Mouse (Mus musculus): ENCODE data around the gene Fmnl3. TPM values are rescaled to one million over a fixed set of nuclear protein-coding genes. Genes with fewer than 3 reads are reported as not detected.

The Fmnl3 gene
- polyA plus RNA-seq, 1 experiment, result 0.01 TPM

DNA sequence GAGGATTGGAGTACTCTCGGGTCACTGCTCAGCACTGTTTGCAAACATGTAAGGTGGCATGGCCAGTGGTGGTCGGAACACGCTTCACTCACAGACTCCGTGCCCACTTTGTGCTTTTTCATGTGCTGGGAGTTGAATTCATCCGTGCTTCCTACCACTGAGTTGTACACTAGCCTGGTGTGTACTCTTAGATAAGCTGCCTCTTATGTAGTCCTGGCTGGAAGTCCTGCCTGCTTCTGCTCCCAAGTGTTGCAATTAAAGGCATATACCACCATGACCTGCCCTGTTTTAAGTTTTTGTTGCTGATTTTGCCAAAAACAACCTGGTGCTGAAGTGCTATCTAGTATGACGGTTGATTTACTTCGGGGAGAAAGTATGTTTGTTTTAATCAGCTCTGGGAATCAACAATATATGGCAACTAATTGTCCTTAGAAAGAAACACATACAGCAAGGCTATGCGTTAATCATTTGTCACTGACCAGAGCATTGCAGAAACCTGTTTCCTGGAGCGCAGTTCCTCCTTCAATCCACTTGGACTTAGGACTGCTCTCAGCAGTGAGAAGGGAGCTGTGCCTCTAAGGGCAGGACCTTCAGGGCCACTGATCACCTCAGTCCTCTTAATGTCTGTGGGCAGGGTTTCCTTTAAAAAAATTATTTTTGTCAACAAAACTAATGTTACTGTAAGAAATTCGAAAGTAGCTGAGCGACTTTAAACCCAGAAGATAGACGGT is 33.0 kb upstream of the Fmnl3 start:
- H3K27me3 ChIP-seq (ENCODE audit: control insufficient read depth), result no peaks in the 10 kb centered on the region

DNA sequence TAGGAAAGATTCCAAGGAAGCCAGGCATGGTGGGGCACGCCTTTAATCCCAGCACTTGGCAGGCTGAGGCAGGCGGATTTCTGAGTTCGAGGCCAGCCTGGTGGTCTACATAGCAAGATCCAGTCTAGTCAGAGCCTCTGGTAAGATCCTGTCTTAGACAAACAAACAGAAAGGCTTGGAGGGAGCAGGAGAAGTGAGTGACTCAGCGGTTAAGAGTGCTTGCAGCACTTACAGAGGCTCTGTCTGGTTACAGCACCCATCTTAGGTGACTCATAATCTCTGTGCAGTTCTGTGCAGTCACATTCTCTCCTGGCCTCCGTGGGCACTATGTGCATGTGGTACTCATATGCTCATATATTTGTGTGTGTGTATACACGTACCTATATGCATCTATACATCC is 30.3 kb upstream of the Fmnl3 start:
- H3K9me3 ChIP-seq (ENCODE audit: control insufficient read depth, low read length), result no peaks in the 10 kb centered on the region
- TF ChIP-seq GATA1 (IDR thresholded peaks at IDR 0.05; ENCODE audit: low read length) (no peak), TAL1 (IDR thresholded peaks at IDR 0.05; ENCODE audit: low read length) (no peak)
- H3K27me3 ChIP-seq (ENCODE audit: control insufficient read depth), result no peaks in the 10 kb centered on the region
- peaks cover 77% of the 10 kb centered on the region for H3K36me3 ChIP-seq (ENCODE audit: control insufficient read depth)
- H3K4me1 ChIP-seq (ENCODE audit: control insufficient read depth), result peaks cover 37% of the 10 kb centered on the region
- no peak overlapping the region for H3K4me3 ChIP-seq (replicated peaks)

More for the DNA sequence above, 33.0 kb upstream of the Fmnl3 start:
- Histone ChIP-seq H3K36me3 (ENCODE audit: control insufficient read depth) (peaks cover 96% of the 10 kb centered on the region), H3K4me3 (replicated peaks) (no peak overlapping the region), H3K9me3 (ENCODE audit: control insufficient read depth, low read length) (no peaks in the 10 kb centered on the region), H3K4me1 (ENCODE audit: control insufficient read depth) (peaks cover 16% of the 10 kb centered on the region)
- TF ChIP-seq TAL1 (IDR thresholded peaks at IDR 0.05; ENCODE audit: low read length) (no peak), GATA1 (IDR thresholded peaks at IDR 0.05; ENCODE audit: low read length) (no peak)

DNA sequence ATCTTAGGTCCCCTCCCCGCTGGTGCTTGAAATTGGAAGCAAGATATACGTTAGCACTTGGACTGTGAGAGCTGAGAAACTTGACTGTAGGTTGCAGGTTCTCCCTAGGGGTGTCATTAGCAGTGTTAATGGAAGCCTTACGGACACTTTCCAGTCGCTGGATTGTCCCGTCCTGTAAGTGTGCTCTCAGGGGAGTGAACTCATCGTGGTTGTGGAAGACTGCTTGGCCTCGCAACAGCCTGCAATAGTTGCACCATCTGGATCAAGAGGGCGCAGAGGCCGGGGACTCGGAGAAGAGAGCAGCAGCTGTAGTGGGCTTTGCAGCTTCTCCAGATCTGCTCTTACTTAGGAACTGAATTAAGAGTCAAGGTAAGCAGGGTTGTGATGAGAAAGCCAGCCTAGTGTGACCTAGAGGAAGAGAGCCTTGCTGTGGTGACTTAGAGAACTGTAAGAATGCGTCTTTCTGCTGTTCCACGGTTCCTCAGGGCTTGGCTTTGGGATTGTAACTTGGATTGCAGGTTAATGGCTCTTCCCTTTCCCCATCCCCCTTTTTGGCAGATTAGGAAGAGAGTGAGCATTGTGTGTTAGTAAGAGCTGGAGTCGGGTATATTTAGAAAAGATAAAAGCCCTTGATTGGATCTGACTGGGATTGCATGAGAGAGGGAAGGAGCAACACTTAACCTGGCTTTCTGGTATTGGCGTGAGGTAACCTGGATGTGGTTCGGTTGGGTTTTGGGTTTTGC is 29.4 kb upstream of the Fmnl3 start:
- Histone ChIP-seq H3K36me3 (ENCODE audit: control insufficient read depth) (peaks cover 73% of the 10 kb centered on the region), H3K9me3 (ENCODE audit: control insufficient read depth, low read length) (no peaks in the 10 kb centered on the region), H3K27me3 (ENCODE audit: control insufficient read depth) (no peaks in the 10 kb centered on the region), H3K4me3 (replicated peaks) (no peak overlapping the region), H3K4me1 (ENCODE audit: control insufficient read depth) (peaks cover 47% of the 10 kb centered on the region)
- TF ChIP-seq TAL1 (IDR thresholded peaks at IDR 0.05; ENCODE audit: low read length) (no peak), GATA1 (IDR thresholded peaks at IDR 0.05; ENCODE audit: low read length) (no peak)

DNA sequence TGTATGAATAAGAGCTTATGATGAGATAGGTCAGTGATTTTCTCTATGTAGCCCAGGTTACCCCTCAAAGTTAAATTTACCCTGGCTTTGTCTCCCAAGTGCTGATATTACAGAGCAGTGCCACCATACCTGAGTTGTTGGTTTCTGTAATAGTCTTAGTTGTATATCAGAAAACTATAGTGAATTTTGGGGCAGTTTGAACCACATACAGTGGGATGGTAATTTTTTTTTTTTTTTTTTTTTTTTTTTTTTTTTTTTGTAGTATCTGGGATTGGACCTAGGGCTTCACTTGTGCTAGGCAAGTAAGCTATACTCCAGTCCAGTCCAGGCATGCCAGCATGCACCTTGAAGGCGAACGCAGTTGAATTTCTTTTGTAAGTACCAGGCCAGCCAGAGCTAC is 27.3 kb upstream of the Fmnl3 start:
- peaks cover 55% of the 10 kb centered on the region for H3K4me1 ChIP-seq (ENCODE audit: control insufficient read depth)
- H3K9me3 ChIP-seq (ENCODE audit: control insufficient read depth, low read length), result no peaks in the 10 kb centered on the region
- H3K27me3 ChIP-seq (ENCODE audit: control insufficient read depth), result no peaks in the 10 kb centered on the region
- no peak overlapping the region for H3K4me3 ChIP-seq (replicated peaks)
- peaks cover 52% of the 10 kb centered on the region for H3K36me3 ChIP-seq (ENCODE audit: control insufficient read depth)
- no peak for TF ChIP-seq GATA1 (IDR thresholded peaks at IDR 0.05; ENCODE audit: low read length)
- no peak for TF ChIP-seq TAL1 (IDR thresholded peaks at IDR 0.05; ENCODE audit: low read length)

DNA sequence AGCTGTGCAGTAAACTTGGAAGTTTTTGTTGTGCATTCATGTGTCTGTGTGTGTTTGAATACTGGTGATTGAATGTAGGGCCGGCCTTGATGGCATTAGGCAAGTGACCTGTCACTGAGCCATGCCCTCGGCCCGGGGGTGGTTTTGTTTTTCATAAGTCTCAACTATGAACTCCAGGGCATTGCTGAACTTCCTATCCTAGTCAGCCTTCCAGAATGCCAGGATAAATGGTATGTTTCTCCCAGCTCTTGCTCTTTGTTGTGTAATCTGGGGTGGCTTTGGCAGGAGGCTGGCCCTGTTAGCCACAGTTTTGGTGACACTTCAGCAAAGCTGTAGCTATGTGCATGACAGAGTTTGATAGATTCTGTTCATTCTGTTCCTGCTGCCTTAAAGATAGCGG is 26.6 kb upstream of the Fmnl3 start:
- Histone ChIP-seq H3K4me3 (replicated peaks) (peak overlapping the region; percentile 24), H3K36me3 (ENCODE audit: control insufficient read depth) (peaks cover 45% of the 10 kb centered on the region), H3K27me3 (ENCODE audit: control insufficient read depth) (no peaks in the 10 kb centered on the region), H3K9me3 (ENCODE audit: control insufficient read depth, low read length) (no peaks in the 10 kb centered on the region), H3K4me1 (ENCODE audit: control insufficient read depth) (peaks cover 62% of the 10 kb centered on the region)
- TF ChIP-seq GATA1 (IDR thresholded peaks at IDR 0.05; ENCODE audit: low read length), result no peak
- TF ChIP-seq TAL1 (IDR thresholded peaks at IDR 0.05; ENCODE audit: low read length), result no peak

DNA sequence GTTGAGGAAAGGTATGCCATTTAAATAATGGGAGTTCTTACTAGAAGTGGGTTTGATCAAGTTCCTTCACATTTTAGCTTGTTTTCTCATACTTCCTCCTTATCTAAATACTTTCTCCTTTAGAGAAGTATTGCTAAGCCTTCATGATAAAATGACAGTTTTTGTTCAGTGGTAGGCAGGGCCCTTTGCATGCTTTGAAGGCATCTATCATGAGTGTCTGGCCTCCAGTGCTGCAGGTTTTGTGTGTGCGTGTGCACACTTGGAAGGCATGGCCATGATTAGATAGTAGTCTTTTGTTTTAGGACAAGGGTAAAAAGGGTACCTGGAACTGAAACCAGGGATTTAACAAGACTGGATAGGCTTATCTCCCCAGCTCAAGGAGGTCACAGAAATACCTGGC is 26.2 kb upstream of the Fmnl3 start:
- Histone ChIP-seq H3K9me3 (ENCODE audit: control insufficient read depth, low read length) (no peaks in the 10 kb centered on the region), H3K36me3 (ENCODE audit: control insufficient read depth) (peaks cover 41% of the 10 kb centered on the region), H3K4me1 (ENCODE audit: control insufficient read depth) (peaks cover 65% of the 10 kb centered on the region), H3K27me3 (ENCODE audit: control insufficient read depth) (no peaks in the 10 kb centered on the region), H3K4me3 (replicated peaks) (peak overlapping the region; percentile 24)
- no peak for TF ChIP-seq TAL1 (IDR thresholded peaks at IDR 0.05; ENCODE audit: low read length)
- TF ChIP-seq GATA1 (IDR thresholded peaks at IDR 0.05; ENCODE audit: low read length), result no peak

DNA sequence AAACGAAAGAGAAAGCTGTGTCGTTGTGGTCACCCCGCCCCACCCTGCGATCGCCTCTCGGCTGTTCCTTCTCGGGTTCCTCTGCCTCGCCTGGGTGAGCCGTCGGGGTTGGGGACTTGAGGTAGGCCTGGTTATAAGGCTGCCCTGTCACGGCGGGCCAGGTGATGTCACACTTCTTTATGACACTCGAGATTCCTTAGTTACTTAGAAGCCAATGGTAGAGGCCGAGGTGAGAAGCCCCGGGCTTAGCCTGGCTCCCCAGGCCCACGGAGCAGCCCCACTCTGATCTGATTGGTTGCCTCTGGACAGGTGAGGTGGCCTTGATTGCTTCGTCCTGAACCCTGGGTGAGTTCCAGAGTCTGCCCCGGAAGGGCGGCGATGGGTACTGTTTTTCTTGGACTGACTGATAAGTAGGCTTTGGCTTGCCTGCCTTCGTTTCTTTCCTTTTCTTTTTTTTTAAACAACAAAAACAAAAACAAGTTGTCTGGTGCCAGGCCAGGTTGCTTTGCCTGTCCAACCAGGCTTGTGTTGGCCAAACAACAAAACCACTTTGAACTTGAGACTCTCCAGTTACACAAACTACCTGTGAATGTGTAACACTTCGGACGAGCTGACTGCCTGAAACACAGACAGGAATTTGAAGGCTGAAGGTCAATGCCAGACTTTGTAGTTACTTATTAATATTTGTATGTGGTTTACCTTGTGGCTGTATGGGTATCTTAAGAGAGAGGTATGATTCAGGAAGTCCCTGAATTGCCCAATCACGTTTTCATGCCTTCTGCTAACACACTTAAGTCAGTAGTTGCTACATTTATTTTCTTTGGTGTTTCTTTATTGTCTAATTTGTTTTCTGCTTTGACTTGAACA is 23.3 kb upstream of the Fmnl3 start:
- Histone ChIP-seq H3K36me3 (ENCODE audit: control insufficient read depth) (peaks cover 16% of the 10 kb centered on the region), H3K4me1 (ENCODE audit: control insufficient read depth) (peaks cover 57% of the 10 kb centered on the region)
- TF ChIP-seq TAL1 (IDR thresholded peaks at IDR 0.05; ENCODE audit: low read length) (no peak), GATA1 (IDR thresholded peaks at IDR 0.05; ENCODE audit: low read length) (no peak)

DNA sequence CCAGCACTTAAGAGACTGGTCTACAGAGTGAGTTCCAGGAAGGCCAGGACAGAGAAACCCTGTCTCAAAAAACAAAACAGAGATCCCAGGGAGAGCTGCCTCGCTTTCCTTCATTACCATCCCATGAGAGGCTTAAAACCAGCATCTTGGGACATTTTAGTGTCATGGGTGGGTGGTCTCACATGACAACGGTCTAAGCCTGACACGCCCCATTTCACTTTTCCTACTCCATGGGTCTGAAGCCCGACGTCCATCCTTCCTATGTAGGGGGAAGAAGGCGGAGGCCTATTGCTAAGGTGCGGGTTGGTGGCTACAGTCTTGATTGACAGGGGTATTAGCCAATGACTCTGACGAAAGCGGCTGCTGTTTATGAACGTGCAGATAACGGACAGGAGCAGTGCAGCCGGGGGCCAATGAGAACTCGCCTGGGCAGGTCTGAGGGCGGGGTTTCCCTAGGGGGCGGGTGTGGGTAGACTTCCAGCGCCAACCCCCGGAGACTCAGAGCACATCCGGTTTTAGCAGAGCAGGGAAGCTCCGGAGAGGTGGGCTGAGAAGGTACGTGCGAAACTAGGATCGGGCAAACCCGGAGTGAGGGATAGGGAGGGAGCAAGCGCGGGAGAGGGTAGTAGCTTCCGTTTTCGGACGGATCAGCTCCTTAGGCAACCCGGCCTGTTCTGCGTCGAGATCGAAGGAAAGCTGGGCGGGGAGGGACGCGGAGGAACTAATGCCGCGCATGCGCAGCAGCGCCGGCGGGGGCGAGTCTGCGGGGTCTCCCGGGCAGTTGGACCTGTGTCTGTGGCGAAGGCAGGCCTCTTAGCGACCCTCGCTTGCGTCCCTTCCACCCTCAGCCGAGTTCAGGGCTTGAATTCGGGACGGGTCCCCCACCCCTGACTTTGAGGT is 22.5 kb upstream of the Fmnl3 start, which contains the start of gene Tmbim6:
TSS of gene Tmbim6 (plus strand) at position 397 of the 900 bp plus-strand sequence.
- peaks cover 13% of the 10 kb centered on the region for H3K36me3 ChIP-seq (ENCODE audit: control insufficient read depth)

More for the DNA sequence above, 23.3 kb upstream of the Fmnl3 start:
- Histone ChIP-seq H3K27me3 (ENCODE audit: control insufficient read depth) (no peaks in the 10 kb centered on the region), H3K9me3 (ENCODE audit: control insufficient read depth, low read length) (no peaks in the 10 kb centered on the region), H3K4me3 (replicated peaks) (peak overlapping the region; percentile 79)

More for the DNA sequence above, 22.5 kb upstream of the Fmnl3 start, which contains the start of gene Tmbim6:
- Histone ChIP-seq H3K9me3 (ENCODE audit: control insufficient read depth, low read length) (no peaks in the 10 kb centered on the region), H3K4me1 (ENCODE audit: control insufficient read depth) (peaks cover 50% of the 10 kb centered on the region), H3K27me3 (ENCODE audit: control insufficient read depth) (no peaks in the 10 kb centered on the region), H3K4me3 (replicated peaks) (peak within 1 kb of the TSS; percentile 79)
- TF ChIP-seq TAL1 (IDR thresholded peaks at IDR 0.05; ENCODE audit: low read length), result no peak
- TF ChIP-seq GATA1 (IDR thresholded peaks at IDR 0.05; ENCODE audit: low read length), result peak; percentile 79

All from erythroblast, embryonic 14.5 days (primary cell).